Mouse (Mus musculus) thymus, postnatal 4 days (tissue): Measurements from ENCODE around the gene Hist1h2ba.

ENCODE experiments used
- DNase-seq: peaks from one replicate; pipeline ENCODE4 v3.0.0; 2021

Hist1h2ba gene

DNA sequence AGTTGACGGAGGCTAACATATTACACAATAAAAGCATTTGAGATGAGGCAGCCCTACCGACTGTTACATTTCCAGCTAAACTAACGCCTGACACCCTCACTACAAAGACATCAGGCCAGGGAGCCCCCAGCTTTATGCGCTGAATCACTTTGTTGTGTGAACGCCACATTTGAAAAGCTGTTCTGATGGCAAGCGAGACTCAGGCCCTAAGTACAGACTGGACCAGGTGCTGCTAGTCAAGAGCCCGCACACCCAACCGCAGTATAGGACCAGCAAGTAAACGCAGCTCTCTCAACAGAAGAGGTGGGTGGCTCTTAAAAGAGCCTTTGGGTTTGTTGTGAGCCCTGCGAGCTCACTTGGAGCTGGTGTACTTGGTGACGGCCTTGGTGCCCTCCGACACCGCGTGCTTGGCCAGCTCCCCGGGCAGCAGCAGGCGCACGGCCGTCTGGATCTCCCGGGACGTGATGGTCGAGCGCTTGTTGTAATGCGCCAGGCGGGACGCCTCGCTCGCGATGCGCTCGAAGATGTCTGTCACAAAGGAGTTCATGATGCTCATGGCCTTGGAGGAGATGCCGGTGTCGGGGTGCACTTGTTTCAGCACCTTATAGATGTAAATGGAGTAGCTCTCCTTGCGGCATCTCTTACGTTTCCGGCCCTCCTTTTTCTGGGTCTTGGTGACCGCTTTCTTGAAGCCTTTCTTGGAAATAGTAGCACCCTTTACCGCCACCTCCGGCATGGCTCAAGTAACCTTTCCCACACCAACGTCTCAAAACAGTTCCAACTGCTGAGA is at the start of gene Hist1h2ba:
Gene Hist1h2ba, minus strand, starts transcription at position 736 of the 790 bp plus-strand sequence.
- no peak for DNase-seq

DNA sequence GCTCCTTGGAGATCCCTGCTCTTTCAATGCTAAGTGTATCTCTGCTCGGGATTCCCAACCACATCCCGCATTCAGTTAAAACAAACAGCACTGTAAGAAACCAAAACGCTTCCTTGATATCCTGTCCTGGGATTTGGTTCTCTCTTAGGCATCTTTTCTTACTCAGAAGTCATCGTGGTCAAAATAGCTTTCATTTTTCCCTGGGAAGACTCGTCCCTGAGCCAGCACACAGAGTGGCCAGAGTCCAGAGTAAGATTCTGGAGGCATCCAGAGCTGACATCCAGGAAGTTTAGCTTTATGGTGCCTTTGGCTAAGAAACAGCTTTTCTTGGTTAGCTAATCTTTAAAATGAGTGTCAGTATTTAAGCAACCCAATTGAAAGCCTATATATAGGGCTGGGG is 38.3 kb upstream of the Hist1h2ba start:
- no peak for DNase-seq

DNA sequence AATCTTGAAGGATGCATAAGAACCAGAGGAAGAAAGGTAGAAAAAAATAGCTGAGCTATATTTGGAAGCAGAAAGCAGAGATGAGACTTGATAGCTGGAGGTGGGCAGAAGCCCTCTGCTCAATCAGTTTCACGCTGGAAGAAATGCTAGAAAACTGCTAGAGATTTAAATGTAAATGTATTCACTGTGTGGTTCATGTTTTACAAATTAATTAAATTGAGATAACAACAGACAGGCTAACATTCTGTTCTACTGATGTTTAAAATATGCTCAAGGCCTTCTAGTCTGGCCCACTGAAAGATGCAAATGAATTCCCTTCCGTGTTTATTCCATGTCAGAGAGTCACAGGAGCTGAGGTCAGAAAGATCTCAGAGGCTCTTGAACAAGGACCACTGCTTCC is 37.9 kb upstream of the Hist1h2ba start:
- no peak for DNase-seq

DNA sequence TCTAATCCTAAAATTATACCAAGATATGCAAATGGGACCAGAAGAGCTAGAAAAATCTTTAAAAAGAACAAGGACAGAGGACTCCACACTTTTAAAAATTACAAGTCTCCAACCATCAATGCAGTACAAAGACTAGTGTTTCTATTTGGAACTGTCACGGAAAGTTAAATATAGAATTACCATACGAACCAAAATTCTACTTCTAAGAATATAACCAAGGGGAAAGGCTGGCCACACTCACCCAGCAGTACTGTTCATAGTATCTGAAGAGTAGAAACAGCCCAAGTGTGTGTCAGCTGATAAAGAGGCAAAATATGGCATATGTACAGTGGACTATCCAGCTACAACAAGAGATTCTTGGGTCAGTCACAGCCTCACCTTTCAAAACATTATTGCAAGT is 31.0 kb upstream of the Hist1h2ba start:
- no peak for DNase-seq

DNA sequence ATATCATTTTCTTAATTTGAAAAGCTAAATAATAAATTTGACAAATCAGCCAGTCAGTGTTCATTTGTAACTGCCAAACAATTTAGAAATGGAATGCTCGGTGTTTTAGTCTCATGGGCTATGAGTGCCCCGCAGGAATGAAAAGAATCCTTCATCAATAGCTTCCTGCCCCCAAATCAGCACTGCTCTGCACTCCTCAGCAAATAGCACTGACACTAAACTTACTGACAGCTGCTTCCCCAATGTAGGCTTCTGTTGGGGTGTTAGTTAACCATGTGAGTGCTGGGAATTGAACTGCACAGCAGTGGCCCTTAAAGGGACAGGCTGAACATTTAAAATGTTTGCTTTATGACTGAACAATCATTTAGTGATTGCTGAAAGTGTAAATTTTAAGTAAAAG is 25.8 kb upstream of the Hist1h2ba start:
- no peak for DNase-seq

DNA sequence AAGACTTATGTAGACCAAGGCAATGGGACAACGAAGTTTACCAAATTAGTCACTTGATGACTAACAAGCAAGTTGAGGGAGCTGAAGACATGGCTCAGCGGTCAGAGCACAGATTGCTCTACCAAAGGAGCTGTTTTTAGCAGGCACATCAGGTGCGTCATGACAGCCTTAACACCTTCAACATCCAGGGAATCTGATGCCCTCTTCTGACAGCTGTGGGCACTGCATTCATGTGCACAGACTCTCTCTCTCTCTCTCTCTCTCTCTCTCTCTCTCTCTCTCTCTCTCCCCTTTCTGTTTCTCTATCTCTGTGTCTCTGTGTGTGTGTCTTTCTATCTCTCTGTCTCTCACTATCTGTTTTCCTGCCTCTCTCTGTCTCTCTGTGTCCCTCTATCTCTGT is 17.0 kb upstream of the Hist1h2ba start:
- DNase-seq: peak; percentile 70

DNA sequence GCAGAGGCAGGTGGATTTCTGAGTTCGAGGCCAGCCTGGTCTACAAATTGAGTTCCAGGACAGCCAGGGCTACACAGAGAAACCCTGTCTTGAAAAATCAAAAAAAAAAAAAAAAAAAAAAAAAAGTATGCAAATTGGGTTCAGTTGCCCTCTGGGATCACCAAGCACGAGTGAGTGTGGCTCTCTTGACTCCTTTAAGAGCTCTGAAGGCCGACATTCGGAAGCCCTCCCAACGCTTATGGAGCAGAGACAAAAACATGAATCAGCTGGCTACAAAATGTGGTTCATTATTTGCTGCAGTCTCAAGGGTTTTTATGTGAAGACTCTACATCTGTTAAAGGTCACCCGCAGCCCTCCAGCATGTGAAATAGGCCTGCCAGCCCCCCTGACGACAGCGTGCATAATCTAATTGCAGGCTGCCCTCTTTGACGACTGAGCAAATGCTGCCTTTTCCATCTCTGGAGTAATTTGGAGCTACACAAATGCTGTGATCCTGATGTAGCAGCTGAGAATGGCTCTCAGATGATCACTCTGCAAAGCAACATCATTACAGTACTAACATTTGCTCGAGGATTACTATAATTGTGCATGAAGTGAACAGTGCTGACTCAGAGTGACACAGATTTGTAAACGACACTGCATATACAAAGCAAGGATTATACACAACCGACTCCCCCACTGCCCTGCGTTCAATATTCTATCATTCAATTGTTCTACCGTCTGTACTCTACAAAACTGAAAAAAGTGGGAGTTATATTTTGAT is 15.7 kb upstream of the Hist1h2ba start:
- DNase-seq: no peak

DNA sequence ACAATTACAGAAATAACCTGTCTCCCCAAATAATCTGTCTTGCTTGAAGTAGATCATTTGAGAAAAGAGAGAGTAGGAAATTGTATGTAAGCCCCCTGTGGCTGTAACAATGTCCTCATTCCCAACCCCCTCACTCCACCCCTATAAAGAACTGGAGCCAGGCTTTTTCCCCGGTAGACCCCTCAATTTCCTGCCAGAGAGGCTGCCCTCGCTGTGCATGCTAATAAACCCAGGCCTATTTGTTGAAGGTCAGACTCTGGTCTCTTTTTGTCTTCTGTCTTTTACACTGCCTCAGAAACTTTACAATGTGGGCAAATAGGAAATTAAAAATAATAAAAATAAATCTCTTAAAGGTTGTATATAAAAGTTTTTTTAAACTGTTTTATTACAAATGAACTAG is 12.3 kb upstream of the Hist1h2ba start:
- DNase-seq: no peak

DNA sequence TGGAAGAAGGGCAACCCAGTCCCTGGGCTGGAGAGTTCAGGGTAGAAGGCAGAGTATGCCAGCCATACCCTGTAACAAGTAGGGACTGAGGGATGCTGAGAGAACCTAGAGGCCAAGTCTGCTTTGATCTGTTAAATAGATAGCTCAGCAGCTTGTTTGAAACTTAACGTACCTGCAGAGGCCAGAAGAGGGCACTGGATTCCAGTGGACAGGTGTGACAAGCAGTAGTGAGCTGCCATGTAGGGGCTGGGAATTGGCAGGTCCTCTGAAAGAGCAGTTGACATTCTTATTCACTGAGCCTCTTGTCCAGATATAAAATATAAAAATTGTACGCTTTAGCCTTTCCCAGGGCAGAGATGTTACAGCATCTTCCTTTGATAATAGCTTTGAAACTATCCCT is 8.9 kb upstream of the Hist1h2ba start:
- no peak for DNase-seq

DNA sequence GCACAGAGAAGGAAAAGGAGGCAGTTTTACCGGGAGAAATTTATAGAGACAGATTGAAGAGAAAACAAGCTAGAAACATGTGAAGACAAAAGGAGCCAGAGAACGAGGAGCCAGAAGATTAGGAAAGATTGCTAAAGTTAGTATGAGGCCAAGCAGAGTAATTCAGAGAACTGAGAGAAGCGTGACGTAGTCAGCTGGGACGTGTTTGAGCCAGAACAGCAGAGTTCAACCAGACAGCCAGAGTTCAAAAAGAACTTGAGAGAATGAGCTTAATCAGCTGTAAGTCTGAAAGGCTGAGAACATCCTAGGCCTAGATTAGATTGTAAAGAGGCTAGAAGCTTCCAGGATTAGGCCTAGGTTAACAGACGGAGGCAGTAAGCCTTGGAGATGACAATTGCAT is 6.3 kb upstream of the Hist1h2ba start:
- no peak for DNase-seq

DNA sequence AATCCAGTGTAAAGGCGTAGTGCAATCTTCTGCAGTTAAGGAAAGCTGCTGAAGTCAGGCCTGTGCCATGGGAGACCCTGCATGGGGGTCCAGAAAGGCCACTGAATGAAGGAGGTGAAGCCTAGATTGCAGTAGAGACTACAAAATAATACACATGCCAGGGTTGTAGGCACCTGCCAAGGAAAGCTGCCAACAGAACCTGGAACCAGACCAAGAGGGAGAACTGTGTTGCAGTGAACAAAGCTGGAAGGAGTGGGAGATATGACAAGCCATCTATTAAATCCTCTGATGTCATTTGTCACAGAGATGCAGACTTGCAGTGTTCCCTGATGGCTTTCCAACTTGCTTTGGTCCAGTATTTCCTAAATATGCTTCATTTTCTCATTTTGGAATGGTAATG is 4.7 kb upstream of the Hist1h2ba start:
- no peak for DNase-seq

DNA sequence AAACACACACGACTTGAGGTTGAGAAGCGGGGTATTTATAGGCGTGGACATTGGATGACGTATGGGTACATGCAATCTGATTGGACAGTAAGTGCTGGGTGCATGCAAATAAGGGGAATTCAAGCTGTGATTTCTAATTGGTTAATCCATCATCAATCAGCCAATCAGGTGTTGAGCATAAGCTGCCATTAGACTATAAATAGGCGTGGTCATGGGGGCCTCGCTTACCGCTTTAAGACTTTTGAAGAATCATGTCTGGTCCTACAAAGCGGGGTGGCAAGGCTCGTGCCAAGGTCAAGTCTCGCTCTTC is 210 bp upstream of the Hist1h2ba start, which contains the start of gene Hist1h2aa:
Gene Hist1h2aa, plus strand, starts transcription at position 252 of the 310 bp plus-strand sequence.
- DNase-seq: no peak

DNA sequence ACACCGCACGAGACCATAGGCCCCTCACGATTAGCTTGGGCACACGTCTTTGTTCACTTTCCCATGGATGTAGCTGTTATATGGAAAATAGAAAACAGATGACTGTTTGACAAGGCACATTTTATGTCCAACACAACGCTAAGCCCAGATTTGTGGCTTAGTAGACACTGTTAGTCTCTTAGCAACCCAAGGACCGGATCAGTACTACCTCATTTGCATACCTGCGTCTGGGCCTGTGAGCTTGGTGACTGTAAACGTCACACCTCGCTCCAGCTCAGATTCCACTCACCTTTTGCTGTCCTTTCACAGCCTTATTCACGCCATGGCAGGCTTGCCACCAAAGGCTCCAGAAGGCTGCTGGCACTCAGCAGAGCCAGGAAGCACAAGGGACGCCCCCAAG is 3.1 kb downstream of the Hist1h2ba start:
- DNase-seq: no peak

DNA sequence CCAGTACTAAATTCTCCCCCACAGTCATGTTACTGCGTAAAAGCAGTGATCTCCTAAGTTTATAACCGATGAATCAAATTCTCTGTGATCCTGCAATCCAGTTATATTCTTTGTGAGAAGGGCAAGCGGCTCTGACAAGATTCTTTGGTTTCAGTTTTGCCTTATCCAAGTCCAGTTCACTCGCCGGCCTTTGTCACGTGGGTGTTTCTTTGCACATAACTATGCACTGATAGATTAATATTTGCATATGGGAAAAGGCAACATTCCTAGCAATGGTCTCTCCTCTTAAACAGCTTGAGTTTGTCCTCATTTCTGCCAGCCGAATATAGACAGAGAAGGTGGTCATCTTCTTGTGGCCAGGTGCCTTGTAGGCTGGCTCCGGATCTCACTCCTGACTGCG is 3.5 kb downstream of the Hist1h2ba start:
- DNase-seq: no peak

DNA sequence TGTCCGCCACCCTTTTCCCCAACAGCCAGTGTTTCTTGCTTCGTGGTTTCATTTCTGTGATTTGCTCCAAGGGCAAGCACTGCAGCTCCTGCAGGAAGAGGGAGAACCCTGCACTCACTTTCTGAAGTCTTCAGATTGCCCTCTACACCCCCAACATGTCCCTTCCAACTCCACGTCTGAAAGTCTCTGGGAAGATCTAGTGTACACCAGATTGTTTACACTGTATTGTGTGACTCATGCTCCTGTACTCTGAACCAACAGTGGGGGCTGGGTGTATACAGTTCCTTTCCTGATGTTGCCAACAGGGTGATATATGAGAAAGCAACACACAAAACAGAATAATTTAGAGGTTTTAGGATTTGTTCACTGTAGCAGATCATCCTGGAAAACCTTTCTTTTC is 5.3 kb downstream of the Hist1h2ba start:
- DNase-seq: no peak

DNA sequence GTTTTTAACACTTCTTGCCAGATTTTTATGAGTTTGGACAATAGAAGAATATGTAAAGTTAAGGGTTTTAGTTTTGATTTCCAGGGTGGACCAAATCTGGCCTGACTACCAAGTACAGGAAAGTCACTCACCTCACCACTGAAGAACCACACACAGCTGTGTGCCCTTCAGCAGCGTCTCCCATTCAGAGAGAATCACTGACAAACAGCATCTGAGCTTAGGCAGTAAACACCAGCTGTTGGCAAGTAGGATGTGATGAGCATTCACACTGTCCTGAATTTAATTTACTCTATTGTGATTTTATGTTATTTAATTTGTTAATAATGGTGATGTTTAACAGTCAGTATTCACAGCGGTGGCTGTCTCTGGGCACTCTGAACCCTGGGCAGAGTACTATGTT is 8.2 kb downstream of the Hist1h2ba start:
- DNase-seq: no peak

DNA sequence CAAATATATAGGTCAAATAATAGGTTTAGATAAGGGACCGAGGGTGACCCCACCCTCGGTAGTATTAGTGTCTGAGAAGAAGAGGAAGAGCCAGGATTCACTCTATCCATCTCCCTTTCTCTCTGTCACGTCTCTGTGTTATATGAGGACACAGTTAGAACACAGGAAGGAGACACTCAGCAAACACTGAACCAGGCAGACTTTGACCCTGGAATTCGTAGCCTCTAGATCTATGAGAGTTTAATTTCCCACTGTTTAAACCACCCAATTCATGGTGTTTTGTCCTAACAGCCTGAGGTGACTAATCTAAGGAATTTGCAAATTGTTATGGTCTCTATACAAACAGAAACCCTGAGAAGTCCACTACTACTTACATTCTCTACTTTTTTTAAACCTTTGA is 16.3 kb downstream of the Hist1h2ba start:
- no peak for DNase-seq

DNA sequence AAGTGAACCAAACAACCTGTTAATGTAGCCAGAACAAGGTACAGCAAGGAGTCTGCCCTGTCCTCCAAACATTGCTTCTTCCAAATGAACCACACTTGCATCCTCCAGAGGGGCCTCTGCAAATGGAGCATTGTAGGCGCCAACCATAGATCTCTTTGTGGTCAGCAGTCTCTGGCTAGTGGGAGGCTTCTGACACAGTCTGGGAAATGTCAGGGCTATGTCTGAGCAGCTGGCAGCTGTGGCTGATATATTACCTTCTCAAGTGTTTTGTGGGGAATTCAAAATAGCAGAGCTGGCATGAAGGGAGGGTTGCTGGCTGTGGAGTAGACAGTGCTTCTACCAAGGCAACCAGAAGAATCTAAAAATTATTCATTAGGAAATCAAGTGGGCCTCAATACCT is 17.8 kb downstream of the Hist1h2ba start:
- no peak for DNase-seq

DNA sequence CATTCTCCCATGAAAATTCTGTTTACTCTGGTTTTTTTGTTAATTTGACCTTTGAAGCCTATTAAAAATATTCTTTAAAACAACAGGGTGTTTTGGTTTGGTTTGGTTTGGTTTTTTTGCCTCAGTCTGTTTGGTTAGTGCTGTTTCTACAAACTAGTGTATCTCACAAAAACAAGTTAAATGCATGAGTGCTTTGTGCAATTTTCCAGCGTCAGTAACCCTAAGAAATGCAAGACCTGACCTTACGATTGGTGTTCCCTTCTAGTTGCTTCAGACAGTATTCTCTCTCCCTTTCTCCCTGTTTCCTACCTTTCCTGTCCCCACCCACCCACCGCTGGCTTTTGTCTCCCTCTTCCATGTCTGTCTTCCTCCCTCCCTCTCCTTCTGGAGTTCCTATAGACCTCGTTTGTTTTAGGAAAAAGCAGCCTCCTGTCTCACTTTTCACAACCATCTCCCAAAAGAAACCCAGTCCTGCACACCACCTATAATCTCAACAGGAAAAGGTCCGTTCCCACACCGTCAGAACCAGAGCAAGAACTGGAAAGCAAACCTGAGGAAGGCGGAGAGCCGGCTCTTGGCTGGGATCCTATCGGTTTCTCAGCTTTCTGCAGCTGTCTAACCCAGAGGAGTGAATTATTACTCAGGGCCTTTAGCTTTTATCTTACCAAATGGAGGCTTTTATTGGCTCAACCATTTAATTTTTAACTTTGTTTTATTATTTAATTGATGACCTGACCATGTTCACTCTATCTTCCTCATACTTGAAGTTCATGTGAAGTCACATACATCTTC is 19.4 kb downstream of the Hist1h2ba start, which contains the start of gene Slc17a4:
Gene Slc17a4, minus strand, starts transcription at position 634 of the 792 bp plus-strand sequence.
- no peak for DNase-seq

DNA sequence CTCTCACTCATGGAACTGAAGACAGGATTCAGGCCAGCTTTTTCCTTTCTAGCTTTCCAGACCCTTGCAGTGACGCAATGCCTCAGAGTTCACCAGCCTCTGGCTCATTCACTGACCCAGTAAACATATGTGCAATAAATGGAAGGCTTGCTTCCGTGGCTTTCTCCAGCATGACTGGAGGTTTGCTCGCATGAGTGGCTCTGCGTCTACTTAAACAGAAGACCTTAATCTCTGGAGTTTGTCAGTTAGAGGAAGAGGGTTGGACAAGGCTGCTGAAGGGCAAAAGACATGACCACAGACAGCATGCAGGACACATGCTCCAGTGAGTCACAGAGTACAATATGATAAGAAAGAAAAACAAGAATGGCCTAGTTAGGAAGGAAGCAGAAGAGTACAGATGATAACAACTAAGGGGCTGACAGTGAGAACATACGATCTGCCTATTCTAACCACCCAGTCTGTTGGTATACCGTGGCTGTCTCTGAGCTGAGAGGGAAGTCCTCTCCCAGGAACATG is 20.1 kb downstream of the Hist1h2ba start:
- DNase-seq: no peak

DNA sequence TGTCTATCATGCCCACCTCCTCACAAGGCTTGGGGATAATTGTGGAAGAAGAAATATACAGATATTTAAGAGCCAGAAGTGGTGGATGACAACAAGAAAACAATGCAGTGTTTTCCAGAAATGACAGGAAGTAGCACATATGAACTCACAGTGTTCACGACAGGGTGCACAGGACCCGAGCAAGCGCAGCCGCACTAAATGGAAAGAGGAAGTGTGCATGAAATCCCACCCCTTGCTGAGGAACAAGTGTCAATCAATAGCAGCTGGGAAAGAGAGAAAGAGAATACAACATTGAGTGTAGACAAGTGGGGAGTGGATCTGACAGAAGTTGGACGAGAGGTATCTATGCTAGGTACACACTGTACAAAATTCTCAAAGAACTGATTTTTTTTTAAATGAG is 22.6 kb downstream of the Hist1h2ba start:
- no peak for DNase-seq

DNA sequence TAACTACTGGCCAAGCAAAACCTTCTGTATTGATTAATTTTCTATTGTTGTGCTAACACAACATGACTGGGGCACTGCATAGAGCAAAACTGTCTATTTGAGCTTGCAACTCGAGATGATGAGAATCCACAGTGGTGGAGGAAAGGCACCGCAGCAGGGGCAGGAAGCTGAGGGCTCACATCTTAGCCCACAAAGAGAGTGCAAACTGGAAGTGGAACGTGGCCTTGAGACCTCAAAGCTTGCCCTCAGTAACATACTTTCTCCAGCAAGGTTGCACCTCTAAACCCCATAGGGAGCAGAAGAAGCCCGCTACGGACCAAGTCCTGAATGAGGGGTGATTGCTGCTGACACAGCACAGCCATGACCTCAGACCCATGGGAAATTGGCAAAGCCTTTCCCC is 23.8 kb downstream of the Hist1h2ba start:
- peak; percentile 34 for DNase-seq

DNA sequence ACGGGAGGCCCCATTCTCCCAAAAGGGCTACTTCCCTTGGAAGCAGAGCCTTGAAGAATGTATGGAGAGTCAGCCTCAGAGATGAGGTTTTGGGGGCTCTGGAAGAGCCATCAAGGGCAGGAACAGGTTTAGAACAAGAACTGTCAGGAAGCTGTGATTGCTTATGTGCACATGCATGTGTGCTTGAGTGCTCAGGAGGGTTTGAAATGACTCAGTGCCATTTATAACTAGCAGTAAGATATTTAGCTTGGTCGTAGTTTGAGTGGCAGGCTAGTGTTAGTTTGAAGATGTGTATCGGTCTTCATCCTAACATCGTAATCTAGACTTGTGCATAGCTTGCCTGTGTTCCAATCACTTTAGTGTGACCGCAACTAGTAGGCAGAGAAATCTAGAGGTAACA is 27.1 kb downstream of the Hist1h2ba start:
- DNase-seq: no peak
